Mouse (Mus musculus) CH12.LX (cell line): ENCODE measurements around the gene Eps8.

ENCODE experiments used
- CTCF ChIP-seq, 2 experiments: IDR thresholded peaks in 1 of 2; conservative IDR thresholded peaks in 1 of 2; 2 replicates each; pipeline ENCODE4 v1.5.1; 2011 to 2012; ENCODE audit warnings: low read depth in 2 of 2, low read length in 2 of 2, improper control_type of control experiment in 1 of 2, inconsistent platforms in 1 of 2, mild to moderate bottlenecking in 1 of 2, moderate library complexity in 1 of 2
- HCFC1 ChIP-seq: IDR thresholded peaks from 2 replicates; pipeline ENCODE4 v1.6.1; 2012; ENCODE audit warnings: low read depth, mild to moderate bottlenecking, inconsistent platforms, low read length, improper control_type of control experiment
- KAT2A ChIP-seq: IDR thresholded peaks from 2 replicates; pipeline ENCODE4 v1.6.1; 2012; ENCODE audit warnings: low read length, improper control_type of control experiment, inconsistent platforms; ENCODE audit not compliant: insufficient replicate concordance
- MEF2A ChIP-seq: IDR thresholded peaks from 2 replicates; pipeline ENCODE4 v1.6.1; 2014; ENCODE audit warnings: low read depth, mild to moderate bottlenecking, inconsistent platforms, low read length, improper control_type of control experiment, borderline replicate concordance
- POLR2AphosphoS2 ChIP-seq: IDR thresholded peaks from 2 replicates; pipeline ENCODE4 v1.6.1; 2011; ENCODE audit warnings: low read depth, low read length, improper control_type of control experiment
- SIN3A ChIP-seq: IDR thresholded peaks from 2 replicates; pipeline ENCODE4 v1.6.1; 2012; ENCODE audit warnings: low read length, improper control_type of control experiment, inconsistent platforms

DNA sequence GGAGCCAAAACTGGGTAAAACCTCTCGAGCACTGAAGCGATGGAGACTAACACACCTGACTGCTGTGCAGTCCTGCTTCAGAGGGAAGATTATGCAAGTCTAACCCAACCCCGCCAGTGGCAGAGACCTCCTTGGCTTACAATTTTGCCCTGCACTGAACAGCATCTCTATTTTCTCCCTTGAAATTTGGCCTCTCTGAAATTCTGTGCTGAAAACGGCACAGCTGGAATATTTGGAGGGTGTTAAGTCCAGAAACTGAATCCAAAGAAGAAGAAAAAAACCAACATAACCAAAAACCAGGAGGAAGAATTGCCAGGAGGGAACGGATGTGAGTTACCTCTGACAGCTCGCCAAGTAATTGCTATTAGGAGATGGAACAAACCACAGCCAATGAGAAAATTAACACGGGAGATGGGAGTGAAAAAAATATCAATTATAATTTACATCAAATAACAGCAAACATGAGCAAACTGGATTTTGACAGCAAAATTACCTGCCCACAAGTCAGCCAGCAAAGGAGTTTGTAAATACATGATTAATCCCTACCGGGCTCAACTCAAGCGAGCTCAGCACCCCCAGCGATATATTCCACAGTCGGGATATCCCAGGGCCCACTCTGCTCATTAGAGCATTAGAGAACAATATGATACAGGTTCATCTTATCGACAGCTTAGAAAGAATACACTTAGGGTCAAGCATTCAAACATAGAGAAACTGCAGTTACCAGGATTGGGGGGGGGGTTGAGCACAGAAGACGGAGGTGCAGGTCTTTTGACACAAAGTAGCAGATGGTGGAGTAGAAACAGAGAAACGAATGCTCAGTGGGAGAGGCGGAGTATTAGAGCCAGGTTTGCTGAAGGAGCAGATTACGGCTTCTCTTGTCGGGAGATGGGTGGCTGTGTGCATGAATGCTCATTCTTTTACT lies 161.2 kb downstream of the Eps8 start:
- no peak for TF ChIP-seq CTCF (conservative IDR thresholded peaks at IDR 0.05 in 1 of 2, IDR thresholded peaks at IDR 0.05 in 1 of 2; ENCODE audit: low read depth in 2 of 2, low read length in 2 of 2)
- no peak for TF ChIP-seq KAT2A
- no peak for TF ChIP-seq POLR2AphosphoS2
- no peak for TF ChIP-seq SIN3A
- TF ChIP-seq HCFC1, result no peak
- TF ChIP-seq MEF2A, result no peak
